Mouse (Mus musculus) skeletal muscle tissue, adult 2 months (tissue): ENCODE data around the gene Fam89b.
A peak's percentile ranks its signal among the peaks of the same experiment; 100 is the strongest.
"Not testable (repeated sequence)": the region's sequence is repeated elsewhere in the genome, so short reads cannot be mapped to it uniquely, and the experiment has no call there.

ENCODE experiments used
- DNase-seq: peaks from one replicate; pipeline ENCODE4 v3.0.0-alpha.2; 2012; ENCODE audit warnings: low read depth, low spot score

The Fam89b gene

DNA sequence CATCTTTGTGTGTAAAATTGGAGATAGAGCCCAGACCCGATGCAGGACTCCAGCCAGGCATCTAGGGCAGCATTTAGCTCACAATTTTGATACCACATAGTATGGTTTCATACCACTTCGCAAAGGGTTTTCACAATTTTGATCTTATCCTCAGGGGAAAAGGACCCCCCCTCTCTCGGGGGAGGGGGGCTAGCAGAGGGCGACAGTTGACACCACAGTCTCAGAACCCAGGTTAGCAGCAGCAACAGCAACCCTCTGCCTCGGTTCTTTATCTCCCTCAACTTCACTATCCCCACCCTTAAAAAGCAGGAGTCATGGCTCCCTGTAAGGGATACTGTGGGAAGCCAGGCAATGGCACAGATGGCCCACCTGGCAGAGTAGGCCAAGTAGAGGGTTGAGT lies 16.2 kb downstream of the Fam89b start:
- no peak for DNase-seq

DNA sequence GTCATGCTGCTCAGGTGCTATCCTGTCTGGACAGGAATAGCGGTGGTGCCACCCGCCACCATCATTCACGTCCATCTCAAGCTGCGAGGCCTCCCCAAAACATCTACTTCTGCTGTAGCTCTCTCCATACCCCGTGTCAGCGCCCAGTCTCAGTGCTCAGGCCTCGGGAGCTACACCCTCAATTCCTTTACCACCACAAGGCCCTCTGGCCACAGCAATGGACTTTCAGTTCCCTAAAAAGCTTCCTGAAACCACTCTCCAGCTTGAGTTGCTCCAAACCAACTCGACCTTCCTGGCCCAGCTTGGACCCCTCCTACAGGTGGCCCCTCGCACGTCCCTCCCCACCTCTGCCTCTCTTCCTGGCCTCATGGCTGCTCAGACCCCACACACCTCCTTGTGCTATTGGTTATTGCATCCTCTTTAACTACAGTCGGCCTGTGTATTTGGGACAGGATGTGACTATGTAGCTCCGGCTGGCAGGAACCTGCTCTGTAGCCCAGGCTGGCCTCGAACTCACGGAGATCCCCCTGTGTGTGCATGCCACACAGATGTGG lies 17.5 kb downstream of the Fam89b start:
- no peak for DNase-seq

DNA sequence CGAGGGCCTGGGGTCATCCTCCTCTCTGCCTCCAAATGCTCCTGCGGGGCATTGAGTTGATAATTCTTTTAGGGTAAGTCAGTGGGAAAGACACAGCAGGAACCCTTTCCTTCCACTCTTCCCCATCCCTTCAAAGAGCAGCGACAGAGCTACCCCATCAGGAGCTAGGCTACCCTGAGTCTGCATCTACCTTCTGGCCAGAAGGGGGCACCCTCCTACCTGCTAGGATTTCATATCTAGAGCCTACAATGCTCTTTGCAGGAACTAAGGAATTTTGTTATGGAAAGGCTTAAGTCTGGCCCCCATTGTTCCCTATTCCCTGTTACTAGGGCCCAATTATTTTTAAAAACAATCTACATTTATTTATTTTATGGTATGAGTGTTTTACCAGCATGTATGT lies 18.2 kb downstream of the Fam89b start:
- DNase-seq: no peak

DNA sequence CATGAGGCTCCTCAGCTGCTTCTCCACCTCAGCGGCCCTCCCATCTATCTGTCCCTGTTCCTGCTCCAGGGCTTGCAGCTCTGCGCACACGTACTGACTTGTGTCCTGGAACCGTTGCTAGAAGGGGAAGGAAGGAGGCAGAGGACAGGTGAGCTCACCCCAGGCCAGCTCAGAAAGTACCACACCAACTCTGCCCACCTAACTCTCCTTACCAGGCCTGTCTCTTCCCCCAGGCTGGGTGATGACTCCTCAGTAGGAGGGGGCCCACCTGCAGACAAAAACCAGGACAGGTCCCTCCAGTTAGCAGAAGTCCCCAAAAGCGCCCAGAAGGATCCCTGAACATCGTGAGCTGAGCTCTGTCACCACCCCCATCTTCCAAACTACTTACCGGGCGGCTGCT lies 18.9 kb downstream of the Fam89b start:
- DNase-seq: no peak

DNA sequence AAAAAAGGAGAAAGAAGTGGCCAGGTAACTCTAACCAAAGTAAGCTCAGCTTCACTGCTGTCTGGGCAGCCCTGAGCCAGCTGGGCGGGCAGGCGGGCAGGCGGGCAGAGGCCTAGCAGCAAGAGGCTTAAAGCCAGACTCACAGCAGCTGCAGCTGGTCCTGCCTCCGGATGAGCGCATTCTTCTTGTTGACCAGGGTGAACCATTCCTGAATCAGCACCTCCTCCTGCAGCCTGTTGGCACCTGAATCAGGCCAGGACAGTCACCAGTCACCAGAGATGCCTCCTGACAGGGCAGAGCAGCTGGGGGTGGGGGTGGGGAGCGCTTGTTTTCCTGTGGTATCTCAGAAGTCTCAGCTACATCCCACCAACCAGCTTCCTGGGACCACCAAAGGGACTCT lies 19.4 kb downstream of the Fam89b start:
- DNase-seq: peak; percentile 85

DNA sequence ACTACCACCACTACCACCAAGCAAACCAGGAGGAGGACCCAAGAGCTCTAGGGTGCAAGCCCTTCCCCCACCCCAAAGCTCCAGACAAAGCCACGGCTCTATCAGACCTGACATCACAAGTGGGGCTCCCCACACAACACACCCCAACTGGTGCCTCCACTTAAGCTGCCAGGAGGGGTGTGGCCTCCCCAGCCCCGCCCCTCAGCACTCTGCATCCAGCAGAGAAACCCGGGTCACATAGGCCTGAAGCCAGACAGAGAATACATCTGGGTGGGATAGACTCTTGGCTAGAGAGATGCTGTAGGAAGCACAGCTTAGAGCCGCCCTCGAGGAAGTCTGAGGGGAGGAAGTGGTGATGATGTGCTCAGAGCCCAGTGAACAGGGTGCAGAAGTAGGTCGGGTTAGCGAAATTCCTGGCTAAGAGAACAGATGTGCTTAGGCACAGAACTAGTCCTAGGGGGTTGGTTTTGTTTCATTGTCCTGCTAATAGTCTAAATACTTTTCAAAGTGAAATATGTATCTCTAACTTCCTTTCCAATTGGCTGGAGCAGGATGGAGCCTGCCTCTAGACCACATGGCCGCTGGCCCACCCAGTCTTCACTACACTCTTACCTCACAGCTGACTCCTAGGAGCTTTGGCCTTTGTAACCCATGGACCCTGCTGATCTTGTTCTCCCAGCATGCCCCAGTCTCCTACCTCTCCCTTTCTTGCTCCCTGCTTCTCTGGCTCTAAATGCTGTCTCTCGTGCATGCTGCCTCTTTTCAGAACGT lies 24.5 kb downstream of the Fam89b start:
- no peak for DNase-seq

DNA sequence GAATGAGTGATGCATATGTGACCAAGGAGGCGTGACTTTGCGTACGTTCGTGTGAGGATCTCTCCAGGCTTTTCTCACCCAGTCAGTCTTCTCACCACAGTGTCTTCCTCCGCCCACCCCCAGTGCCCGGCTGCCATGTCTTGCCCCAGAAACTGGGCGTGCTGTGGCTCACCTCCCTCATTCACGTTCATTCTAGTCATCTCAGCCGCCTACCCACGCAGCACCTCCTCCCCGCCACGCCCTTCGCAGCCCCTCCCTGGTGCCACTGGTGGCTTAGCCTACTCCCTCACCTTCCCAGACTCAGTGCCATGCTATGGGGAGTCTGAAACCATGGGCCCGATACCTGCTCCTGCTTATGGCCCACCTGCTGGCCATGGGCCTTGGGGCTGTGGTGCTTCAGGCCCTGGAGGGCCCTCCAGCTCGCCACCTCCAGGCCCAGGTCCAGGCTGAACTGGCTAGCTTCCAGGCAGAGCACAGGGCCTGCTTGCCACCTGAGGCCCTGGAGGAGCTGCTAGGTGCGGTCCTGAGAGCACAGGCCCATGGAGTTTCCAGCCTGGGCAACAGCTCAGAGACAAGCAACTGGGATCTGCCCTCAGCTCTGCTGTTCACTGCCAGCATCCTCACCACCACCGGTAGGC lies 25.2 kb downstream of the Fam89b start, which contains the start of gene Kcnk7:
Gene Kcnk7 (plus strand): TSS at position 205 of the 638 bp plus-strand sequence.
- DNase-seq: no peak

DNA sequence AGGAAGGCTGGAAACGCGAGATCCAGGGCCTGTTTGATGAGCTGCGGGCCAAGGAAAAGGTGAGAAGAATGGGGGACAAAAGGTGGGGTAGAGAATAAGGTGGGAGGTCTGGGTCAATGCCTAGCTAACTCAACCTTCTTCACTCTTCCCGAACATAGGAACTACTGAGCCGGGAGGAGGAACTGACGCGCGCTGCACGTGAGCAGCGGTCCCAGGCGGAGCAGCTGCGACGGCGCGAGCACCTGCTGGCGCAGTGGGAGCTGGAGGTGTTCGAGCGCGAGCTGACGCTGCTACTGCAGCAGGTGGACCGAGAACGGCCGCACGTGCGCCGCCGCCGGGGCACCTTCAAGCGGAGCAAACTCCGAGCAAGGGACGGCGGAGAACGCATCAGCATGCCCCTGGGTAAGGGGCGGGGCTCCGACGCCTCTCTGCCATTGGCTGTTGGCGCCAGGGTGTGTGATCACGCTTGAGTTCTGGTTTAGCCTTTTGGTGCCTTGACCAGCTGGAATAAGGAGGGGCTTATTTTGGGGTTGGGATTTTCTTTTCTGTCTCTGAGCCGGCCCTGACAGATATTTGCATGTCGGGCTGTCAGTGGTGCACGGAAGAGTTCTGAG lies 33.5 kb downstream of the Fam89b start:
- DNase-seq: no peak

DNA sequence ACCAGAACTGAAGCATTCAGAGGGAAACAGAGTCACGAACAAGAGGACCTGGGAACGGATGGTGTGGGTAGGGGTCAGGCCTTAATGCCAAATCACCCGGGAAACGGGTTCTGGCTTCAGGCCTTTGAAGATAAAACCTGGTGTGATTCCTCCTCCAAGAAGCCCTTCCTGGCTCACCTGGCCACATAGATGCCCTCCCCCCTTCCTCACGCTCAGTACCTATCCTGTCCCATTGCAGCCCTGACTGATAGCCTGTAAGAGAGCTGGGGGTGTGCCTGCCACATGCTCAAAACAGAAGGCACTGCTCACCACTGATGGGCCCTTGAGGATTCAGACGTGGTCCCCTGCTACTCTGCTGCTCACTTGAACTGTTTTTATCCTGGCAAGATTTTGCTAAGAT lies 35.7 kb downstream of the Fam89b start:
- DNase-seq: no peak

DNA sequence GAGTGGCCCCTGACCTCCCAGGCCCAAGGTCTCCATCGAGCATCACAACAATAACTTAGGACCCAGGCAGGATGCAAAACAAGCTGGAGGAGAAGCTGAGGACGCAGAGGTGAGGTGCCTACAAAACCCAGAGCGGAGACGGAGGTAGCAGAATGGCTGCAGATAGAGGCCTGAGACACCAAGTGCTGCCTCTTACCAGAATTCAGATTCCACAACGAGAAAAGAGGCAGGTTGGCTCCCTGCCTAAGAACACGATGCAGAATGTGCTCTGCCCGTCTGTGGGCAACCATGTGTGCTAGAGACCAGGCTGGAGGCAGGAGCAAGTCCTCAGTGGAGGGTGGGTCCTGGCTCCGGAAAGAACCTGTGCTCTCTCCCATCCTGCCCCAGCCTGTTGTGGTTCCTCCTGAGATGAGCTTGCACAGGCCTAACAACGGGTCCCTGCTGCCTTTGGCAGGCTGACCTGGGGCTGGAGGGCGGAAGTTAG lies 36.5 kb downstream of the Fam89b start:
- no peak for DNase-seq

DNA sequence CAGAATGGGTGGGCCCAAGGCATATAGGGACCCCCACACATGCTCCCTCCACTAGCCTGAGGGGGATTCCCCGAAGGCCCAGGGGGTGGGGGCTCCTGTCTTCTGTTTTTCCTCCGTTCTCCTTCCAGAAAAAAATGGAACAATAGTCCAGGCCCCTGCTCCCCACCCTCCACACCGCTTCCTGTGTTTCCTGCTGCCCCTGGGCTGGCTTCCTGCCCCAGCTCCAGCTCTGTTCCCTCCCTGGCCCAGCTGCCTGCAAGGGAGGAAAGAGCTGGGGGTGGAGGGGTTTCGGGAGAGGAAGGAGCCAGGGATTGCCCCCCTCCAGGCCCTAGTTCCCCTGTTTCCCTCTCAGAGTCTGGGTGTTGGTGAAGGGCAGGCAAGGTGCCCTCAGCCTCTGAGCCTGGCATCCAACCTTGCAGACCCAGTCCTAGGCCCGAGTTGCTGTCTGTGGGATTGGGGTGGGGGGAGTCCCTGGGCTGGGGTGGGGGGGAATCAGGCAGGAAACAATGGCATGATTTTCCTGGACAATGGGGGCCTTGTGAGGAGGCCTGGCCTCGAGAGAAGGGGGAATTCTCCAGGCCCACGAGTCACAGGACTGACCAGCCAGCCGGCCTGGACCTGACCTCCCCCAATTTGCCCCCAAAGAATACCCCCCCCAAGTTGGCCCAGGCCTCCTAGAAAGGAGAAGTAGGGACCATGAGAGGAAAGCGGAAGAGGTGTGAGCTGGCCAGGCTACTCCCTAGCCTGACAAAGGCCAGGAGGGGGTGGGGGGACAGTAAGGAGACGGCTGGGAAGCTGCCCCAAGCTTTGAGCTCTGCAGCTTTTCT lies 37.2 kb downstream of the Fam89b start:
- peak; percentile 53 for DNase-seq

DNA sequence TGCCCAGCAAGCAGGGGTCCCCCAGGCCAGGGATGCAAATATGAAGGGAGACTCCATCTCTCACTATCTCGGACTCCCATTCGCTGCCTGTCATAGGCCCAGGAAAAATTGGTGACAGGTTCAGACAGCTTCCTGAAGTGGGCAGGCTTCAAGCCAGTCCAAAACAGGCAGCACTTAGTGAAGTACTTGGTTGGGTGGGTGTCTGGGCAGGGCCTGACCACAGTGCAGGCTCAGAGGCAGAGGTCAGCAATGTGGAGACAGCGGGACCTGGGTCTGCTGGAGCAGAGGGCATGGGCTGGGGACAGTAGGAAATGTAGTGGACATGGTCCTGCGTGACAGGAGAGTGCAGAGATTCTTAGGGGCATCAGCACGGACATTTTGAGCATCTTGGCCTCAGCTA lies 37.9 kb downstream of the Fam89b start:
- no peak for DNase-seq

DNA sequence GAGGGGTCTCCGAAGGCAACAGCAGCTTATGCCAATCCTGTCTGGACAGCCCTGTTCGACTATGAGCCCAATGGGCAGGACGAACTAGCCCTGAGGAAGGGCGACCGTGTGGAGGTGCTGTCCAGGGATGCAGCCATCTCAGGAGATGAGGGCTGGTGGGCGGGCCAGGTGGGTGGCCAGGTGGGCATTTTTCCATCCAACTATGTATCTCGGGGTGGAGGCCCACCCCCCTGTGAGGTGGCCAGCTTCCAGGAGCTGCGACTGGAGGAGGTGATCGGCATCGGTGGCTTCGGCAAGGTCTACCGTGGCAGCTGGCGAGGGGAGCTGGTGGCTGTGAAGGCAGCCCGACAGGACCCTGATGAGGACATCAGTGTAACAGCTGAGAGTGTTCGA lies 39.1 kb downstream of the Fam89b start:
- DNase-seq: no peak

DNA sequence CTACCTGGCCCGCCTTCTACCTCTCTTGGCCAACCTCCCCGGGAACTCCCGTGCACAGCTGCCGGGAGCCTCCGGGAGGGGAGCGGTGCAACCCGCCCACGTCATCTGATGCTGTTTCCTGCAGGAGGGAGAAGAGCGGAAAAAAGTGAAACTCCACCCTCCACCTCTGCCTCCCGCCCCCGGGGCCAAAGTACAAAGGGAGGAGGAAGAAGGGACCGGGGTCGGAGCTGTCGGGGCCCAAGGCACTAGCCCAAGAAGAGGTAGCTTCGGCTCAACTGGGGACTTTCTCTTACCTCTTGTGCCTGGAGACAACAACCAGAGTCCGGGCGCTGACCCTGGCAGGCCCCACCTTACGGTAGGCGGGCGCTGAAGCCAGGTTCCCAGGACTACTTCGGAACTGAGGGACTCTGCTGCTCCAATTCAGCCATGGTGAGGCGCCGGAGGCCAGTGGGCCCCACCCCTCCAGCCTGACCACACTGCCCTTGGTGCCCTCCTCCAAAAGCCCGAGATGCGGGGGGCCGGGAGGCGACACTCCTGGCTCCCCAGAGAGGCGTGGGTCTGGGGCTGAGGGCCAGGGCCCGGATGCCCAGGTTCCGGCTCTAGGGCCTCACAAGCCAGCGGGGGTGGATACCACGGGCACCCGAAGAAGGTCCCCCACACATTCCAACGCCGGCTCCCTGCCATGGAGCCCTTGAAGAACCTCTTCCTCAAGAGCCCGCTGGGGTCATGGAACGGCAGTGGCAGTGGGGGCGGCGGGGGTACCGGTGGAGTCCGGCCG lies 39.7 kb downstream of the Fam89b start:
- peak; percentile 84 for DNase-seq

DNA sequence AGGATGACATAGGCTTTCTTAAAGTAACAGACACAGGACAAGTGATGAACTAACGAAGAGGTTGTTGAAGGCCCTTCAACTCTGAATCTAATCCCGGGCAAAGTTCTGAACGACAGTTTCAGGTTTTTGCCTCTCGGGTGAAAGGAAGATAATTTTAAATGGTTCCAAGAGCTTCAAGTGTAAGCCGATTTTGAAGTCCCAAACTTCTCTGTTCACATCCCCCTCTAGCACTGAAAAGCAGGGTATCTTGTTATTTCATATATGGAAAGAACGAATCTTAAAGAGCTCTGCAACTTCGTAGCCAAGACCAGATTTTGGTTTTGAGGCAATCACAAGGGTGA lies 40.4 kb downstream of the Fam89b start:
- DNase-seq: no peak

DNA sequence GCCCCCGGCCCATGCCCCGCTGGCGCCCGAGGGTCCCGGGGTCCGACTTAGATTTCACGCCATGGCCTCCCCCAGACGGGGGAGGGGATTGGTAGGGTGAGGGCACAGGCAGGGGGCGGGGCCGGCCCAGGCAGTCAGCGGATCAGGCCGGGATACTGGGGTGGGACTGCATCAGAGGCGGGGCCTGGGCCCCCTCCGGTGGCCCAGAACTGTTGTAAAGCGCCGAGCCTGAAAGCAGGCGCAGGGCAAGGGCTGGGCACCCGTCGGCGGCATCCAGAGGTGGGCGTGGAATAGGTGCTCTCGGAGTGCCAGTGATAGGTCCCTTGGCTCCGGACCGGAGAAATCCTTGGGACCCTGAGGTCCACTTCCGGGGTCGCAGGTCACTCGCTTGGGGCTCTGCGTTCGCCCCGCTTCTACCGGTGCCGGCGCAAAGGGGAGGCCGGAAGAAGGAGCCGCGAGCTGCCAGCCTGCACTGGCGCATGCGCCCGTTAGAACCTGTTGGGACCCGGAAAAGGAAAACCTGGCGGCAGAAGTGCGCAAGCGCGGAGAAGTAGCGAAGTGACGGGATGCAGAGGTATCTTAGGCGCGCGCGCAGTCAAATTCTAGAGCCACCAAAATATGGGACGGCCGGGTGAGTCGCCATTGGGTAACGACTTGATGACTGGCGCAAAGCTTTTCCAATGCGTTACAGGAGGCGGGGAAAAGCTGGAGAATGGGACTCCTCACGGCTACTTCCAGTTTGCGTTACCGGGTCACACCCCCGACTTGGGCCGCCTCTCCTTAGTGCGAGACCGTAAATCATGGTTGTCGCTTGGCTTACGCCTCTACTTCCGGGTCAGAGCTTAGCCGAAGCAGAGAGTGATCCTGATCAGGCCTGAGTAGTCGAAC lies 41.0 kb downstream of the Fam89b start, which contains the start of the genes Map3k11 and Pcnx3:
Gene Map3k11 (plus strand): TSS at position 543 of the 888 bp plus-strand sequence.
Gene Pcnx3 (minus strand): TSS at position 709 of the 888 bp plus-strand sequence.
- peak; percentile 99 for DNase-seq

DNA sequence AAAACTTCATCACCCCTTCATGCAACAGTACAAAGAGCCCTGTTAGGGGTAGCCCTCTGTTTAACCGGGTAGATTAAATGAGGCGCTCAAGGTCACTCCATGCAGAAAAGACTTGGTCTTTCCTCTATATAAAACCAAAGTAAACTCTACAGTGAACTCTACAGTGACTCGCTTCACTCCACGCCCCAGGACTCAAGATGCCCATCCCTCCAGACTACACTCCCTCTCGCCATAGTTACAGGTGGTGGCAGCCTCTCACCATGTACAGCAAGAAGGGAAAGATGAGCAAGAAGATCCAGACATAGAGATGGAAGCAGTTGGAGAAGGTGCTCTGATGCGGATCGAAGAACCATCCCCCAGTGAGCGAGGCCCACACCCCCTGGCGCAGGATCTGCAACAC lies 41.7 kb downstream of the Fam89b start:
- no peak for DNase-seq

DNA sequence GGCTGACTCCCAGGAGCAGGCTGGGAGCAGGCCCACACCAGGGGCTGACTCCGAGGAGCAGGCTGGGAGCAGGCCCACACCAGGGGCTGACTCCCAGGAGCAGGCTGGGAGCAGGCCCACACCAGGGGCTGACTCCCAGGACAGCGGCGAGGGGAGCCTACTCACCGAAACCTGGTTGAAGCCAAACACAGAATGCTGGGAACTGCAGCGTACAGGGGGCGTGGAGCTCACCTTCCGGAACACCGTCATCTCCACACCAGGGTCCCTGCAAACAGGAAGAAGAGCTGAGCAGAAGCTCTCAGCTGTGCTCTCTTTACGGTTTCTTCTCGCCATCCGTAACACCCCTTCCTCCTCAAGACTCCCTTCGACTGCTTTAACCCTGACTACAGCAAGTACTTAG lies 42.5 kb downstream of the Fam89b start:
- DNase-seq: not testable (repeated sequence)

DNA sequence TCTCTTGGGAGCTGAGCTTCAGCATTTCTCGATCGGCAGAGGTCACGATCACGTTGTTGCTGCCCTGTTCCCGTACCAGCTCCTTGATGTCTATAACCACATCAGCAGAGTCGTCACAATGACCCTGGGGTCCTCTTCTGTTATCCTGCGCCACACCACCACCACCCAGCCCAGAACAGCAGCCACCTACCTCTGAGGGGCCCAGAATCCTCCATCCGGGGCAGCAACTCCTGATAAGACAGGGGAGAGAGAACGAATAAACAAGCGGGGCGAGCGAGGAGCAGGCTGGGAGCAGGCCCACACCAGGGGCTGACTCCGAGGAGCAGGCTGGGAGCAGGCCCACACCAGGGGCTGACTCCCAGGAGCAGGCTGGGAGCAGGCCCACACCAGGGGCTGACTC lies 43.0 kb downstream of the Fam89b start:
- DNase-seq: no peak

DNA sequence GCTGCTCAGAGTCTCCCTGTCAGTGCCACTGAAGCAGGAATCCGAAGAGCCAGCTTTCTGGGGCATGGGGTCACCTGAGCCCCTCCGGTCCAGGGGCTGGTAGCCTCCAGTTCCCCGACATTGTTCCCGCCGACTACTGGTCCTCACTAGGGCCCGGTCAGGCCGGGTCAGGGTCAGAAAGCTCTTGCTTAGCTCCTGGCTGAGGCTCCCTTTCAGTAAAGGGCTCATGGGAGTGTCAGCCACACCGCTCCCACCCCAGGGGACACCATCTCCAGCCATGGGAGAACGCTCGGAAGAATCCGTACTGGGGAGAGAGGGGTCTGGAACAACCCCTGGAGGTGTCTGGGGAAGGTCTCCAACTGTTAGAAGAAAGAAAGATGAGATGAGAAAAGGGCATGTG lies 43.6 kb downstream of the Fam89b start:
- no peak for DNase-seq
